ENCODE assay signal across 16 mouse cellular contexts in genomic region chr16:6271596-6272370, GRCm38 (mm10).
A peak's percentile ranks its signal among the peaks of the same experiment; 100 is the strongest.
DNase-seq lines count a peak whose midpoint lies in the region.
"Had no signal": no experiment of that assay in that cellular context is flagged by ENCODE, and none has a peak within 500 bp of the region (broad histone marks: within the 10 kb centered on the region; RNA-seq: fewer than 3 reads in every experiment).

No protein-coding gene starts in this region.

- intact Hi-C loops in left cerebral cortex, postnatal 4 days (cut with DNase I) = no loop called here
- intact Hi-C loops in left cerebral cortex, postnatal 25 days (cut with DNase I) = no loop called here

- DNase-seq in cerebellum, adult 11 months = peak; percentile 46
- no peak for DNase-seq in cerebellum, postnatal 4 days (ENCODE audit: low spot score in 2 of 2)
- DNase-seq in left cerebral cortex, postnatal 4 days = peak; percentile 22
- DNase-seq in left cerebral cortex, postnatal 25 days (ENCODE audit: low spot score in 2 of 2) = no peak
- peak; percentile 67 for DNase-seq in cerebellum, adult 9-11 months
- DNase-seq in cerebellum, postnatal 36 days = peak; percentile 58 to 65
- DNase-seq in urinary bladder, postnatal 14 days (ENCODE audit: low spot score) = no peak
- no peak for DNase-seq in retina, embryonic 14.5 days (ENCODE audit: low spot score)
- DNase-seq: adrenal gland, adult 2 months; adrenal gland, postnatal 25 days; B cell, adult 2 months; embryo, embryonic 11 days; gastrocnemius, postnatal 14 days; heart, postnatal 10 days; heart, postnatal 4 days; kidney, adult 8-10 months had no signal

Comparison
In these comparisons a context has a peak if more than half of its experiments do, and no peak if none do; other contexts are left out.
1. DNase-seq: peak in cerebellum, adult 11 months (single experiment), left cerebral cortex, postnatal 4 days (single experiment), cerebellum, adult 9-11 months (single experiment) and cerebellum, postnatal 36 days (2 of 2); none in cerebellum, postnatal 4 days (0 of 2), left cerebral cortex, postnatal 25 days (0 of 2), urinary bladder, postnatal 14 days (single experiment) and retina, embryonic 14.5 days (single experiment).